Mouse (Mus musculus) intestine, embryonic 16.5 days (tissue): ENCODE results near the gene Olfr368. TPM values are rescaled to one million over a fixed set of nuclear protein-coding genes. Genes with fewer than 3 reads are reported as not detected.

Source experiments
- ATAC-seq: fragments of 200-750 bp; cut with Nextera tagmentation; 2 replicates; pipeline ENCODE4 v1.8.0; 2017; ENCODE audit warnings: moderate TSS enrichment, moderate library complexity
- H3K27ac ChIP-seq: fragments of 300-500 bp; sonication (generic); 2 replicates; pipeline ENCODE4 v1.5.1; 2014; ENCODE audit warnings: mild to moderate bottlenecking, low read length
- H3K27me3 ChIP-seq: fragments of 300-500 bp; sonication (generic); replicated peaks from 2 replicates; pipeline ENCODE4 v1.6.1; 2014; ENCODE audit warnings: low read length, control low read depth, mixed read lengths; ENCODE audit not compliant: control insufficient read depth, insufficient read depth
- H3K36me3 ChIP-seq: fragments of 300-500 bp; sonication (generic); 2 replicates; pipeline ENCODE4 v1.6.1; 2014; ENCODE audit warnings: low read length, control low read depth; ENCODE audit not compliant: control insufficient read depth, insufficient read depth
- H3K4me1 ChIP-seq: fragments of 300-500 bp; sonication (generic); 2 replicates; pipeline ENCODE4 v1.6.1; 2014; ENCODE audit warnings: low read length, control low read depth, mixed read lengths; ENCODE audit not compliant: control insufficient read depth, insufficient read depth
- H3K4me2 ChIP-seq: fragments of 300-500 bp; sonication (generic); 2 replicates; pipeline ENCODE4 v1.6.1; 2014; ENCODE audit warnings: low read depth, low read length, control low read depth
- H3K4me3 ChIP-seq: fragments of 300-500 bp; sonication (generic); 2 replicates; pipeline ENCODE4 v1.5.1; 2014; ENCODE audit warnings: mild to moderate bottlenecking, low read length
- H3K9ac ChIP-seq: fragments of 300-500 bp; sonication (generic); 2 replicates; pipeline ENCODE4 v1.6.1; 2014; ENCODE audit warnings: low read depth, low read length
- H3K9me3 ChIP-seq: fragments of 300-500 bp; sonication (generic); 2 replicates; pipeline ENCODE4 v1.6.1; 2016; ENCODE audit warnings: low read length, control low read depth; ENCODE audit not compliant: control insufficient read depth
- WGBS: fragments of 180-500 bp; shearing (Covaris S2); extraction: QIAGEN DNeasy Blood & Tissue Kit; methylation state at CpG from one replicate; pipeline ENCODE4 v1.1.7; 2014; 5-methylcytosine and 5-hydroxymethylcytosine counted together
- polyA plus RNA-seq: library from polyadenylated mRNA; unstranded; fragments of >200 nt; fragmentation: Nextera tagmentation; extraction: Ambion mirVana; gene quantifications from 2 replicates; pipeline ENCODE4 v1.2.1, GENCODE M21; 2015

Gene Olfr368
- not detected in 2 replicates for polyA plus RNA-seq

GRCm38 (mm10) chr2:37326215-37326614 lies at the start of gene Olfr368:
Gene Olfr368, plus strand, starts transcription at chr2:37326515.
- Histone ChIP-seq H3K4me3 (no peak within 1 kb of the TSS), H3K27ac (no peak within 1 kb of the TSS), H3K4me1 (no peaks in the 10 kb centered on the region), H3K36me3 (no peaks in the 10 kb centered on the region), H3K4me2 (no peak within 1 kb of the TSS), H3K9me3 (no peaks in the 10 kb centered on the region), H3K27me3 (no peaks in the 10 kb centered on the region), H3K9ac (no peak within 1 kb of the TSS)
- 84% methylated on average over 1 of the region's 1 CpGs for WGBS
- no peak for ATAC-seq

GRCm38 (mm10) chr2:37333321-37333720 lies 7.0 kb downstream of the Olfr368 start:
- H3K4me3 ChIP-seq: no peak overlapping the region
- 78% methylated on average over 2 of the region's 2 CpGs for WGBS
- H3K4me1 ChIP-seq: no peaks in the 10 kb centered on the region
- H3K4me2 ChIP-seq: no peak overlapping the region
- no peaks in the 10 kb centered on the region for H3K36me3 ChIP-seq
- no peak overlapping the region for H3K9ac ChIP-seq
- no peak overlapping the region for H3K27ac ChIP-seq
- no peaks in the 10 kb centered on the region for H3K9me3 ChIP-seq
- no peaks in the 10 kb centered on the region for H3K27me3 ChIP-seq
- ATAC-seq: no peak

- Histone ChIP-seq H3K36me3 (no peaks in the 10 kb centered on the region), H3K27ac (no peak overlapping the region), H3K4me1 (no peaks in the 10 kb centered on the region), H3K27me3 (no peaks in the 10 kb centered on the region), H3K9me3 (no peaks in the 10 kb centered on the region), H3K4me3 (no peak overlapping the region), H3K4me2 (no peak overlapping the region), H3K9ac (no peak overlapping the region)
- 57% methylated on average over 10 of the region's 10 CpGs for WGBS
- ATAC-seq: no peak
Measured at GRCm38 (mm10) chr2:37338497-37339187, 12.3 kb downstream of the Olfr368 start.

GRCm38 (mm10) chr2:37351671-37352070 lies 25.4 kb downstream of the Olfr368 start:
- H3K36me3 ChIP-seq: peaks cover 22% of the 10 kb centered on the region
- H3K27ac ChIP-seq: no peak overlapping the region
- no peaks in the 10 kb centered on the region for H3K9me3 ChIP-seq
- H3K27me3 ChIP-seq: no peaks in the 10 kb centered on the region
- WGBS: 83% methylated on average over 7 of the region's 7 CpGs
- H3K4me2 ChIP-seq: no peak overlapping the region
- no peaks in the 10 kb centered on the region for H3K4me1 ChIP-seq
- no peak for ATAC-seq
- H3K4me3 ChIP-seq: no peak overlapping the region
- no peak overlapping the region for H3K9ac ChIP-seq

- Histone ChIP-seq H3K9ac (no peak overlapping the region), H3K4me1 (peaks cover 3% of the 10 kb centered on the region; the same call in 1 of the 2 replicates), H3K27me3 (no peaks in the 10 kb centered on the region), H3K4me2 (no peak overlapping the region), H3K27ac (no peak overlapping the region), H3K36me3 (peaks cover 17% of the 10 kb centered on the region), H3K4me3 (no peak overlapping the region), H3K9me3 (no peaks in the 10 kb centered on the region)
- 95% methylated on average over 5 of the region's 5 CpGs for WGBS
- no peak for ATAC-seq
Measured at GRCm38 (mm10) chr2:37355571-37355970, 29.3 kb downstream of the Olfr368 start.

GRCm38 (mm10) chr2:37358633-37359540 lies 32.6 kb downstream of the Olfr368 start, which contains the start of gene Pdcl:
Gene Pdcl, minus strand, starts transcription at chr2:37359332.
- Histone ChIP-seq H3K27ac (peak within 1 kb of the TSS; percentile 99), H3K4me2 (peak within 1 kb of the TSS; percentile 77), H3K4me3 (peak within 1 kb of the TSS; percentile 62), H3K4me1 (peaks cover 3% of the 10 kb centered on the region; the same call in 1 of the 2 replicates), H3K27me3 (no peaks in the 10 kb centered on the region), H3K36me3 (peaks cover 9% of the 10 kb centered on the region; the same call in 1 of the 2 replicates), H3K9ac (peak within 1 kb of the TSS; percentile 73), H3K9me3 (no peaks in the 10 kb centered on the region)
- WGBS: under 1% methylated on average over 42 of the region's 42 CpGs
- ATAC-seq: peak; percentile 100

- Histone ChIP-seq H3K9ac (no peak overlapping the region), H3K36me3 (peaks cover 7% of the 10 kb centered on the region; the same call in 1 of the 2 replicates), H3K4me3 (no peak overlapping the region), H3K4me2 (no peak overlapping the region), H3K9me3 (no peaks in the 10 kb centered on the region), H3K27me3 (no peaks in the 10 kb centered on the region), H3K27ac (no peak overlapping the region), H3K4me1 (peaks cover 3% of the 10 kb centered on the region; the same call in 1 of the 2 replicates)
- WGBS: 96% methylated on average over 2 of the region's 2 CpGs
- ATAC-seq: no peak
Measured at GRCm38 (mm10) chr2:37359908-37360307, 33.6 kb downstream of the Olfr368 start.

- ATAC-seq: no peak
- 90% methylated on average over 2 of the region's 2 CpGs for WGBS
Measured at GRCm38 (mm10) chr2:37370651-37371050, 44.3 kb downstream of the Olfr368 start.

GRCm38 (mm10) chr2:37376018-37376417 lies 49.7 kb downstream of the Olfr368 start:
- no peak overlapping the region for H3K9ac ChIP-seq
- no peak overlapping the region for H3K4me2 ChIP-seq
- H3K4me1 ChIP-seq: no peaks in the 10 kb centered on the region
- no peak for ATAC-seq
- no peaks in the 10 kb centered on the region for H3K27me3 ChIP-seq
- H3K4me3 ChIP-seq: no peak overlapping the region
- WGBS: 95% methylated on average over 1 of the region's 1 CpGs
- no peaks in the 10 kb centered on the region for H3K9me3 ChIP-seq
- no peak overlapping the region for H3K27ac ChIP-seq
- 0 out of 2 replicates have a peak, but pooled peaks cover 2% of the 10 kb centered on the region for H3K36me3 ChIP-seq

More at GRCm38 (mm10) chr2:37370651-37371050, 44.3 kb downstream of the Olfr368 start:
- H3K9ac ChIP-seq: no peak overlapping the region
- H3K4me2 ChIP-seq: no peak overlapping the region
- no peaks in the 10 kb centered on the region for H3K4me1 ChIP-seq
- H3K4me3 ChIP-seq: no peak overlapping the region
- H3K27me3 ChIP-seq: no peaks in the 10 kb centered on the region
- no peaks in the 10 kb centered on the region for H3K9me3 ChIP-seq
- no peak overlapping the region for H3K27ac ChIP-seq
- no peaks in the 10 kb centered on the region for H3K36me3 ChIP-seq
